Mouse (Mus musculus) lung, adult 2 months (tissue): ENCODE data around the gene Specc1.

Experiments used
- CTCF ChIP-seq: fragments of 200-500 bp; IDR thresholded peaks from 2 replicates; pipeline ENCODE4 v1.5.1; 2011; ENCODE audit warnings: mild to moderate bottlenecking, low read length, control low read depth; ENCODE audit not compliant: insufficient read depth
- POLR2A ChIP-seq: fragments of 200-500 bp; IDR thresholded peaks from 2 replicates; pipeline ENCODE4 v1.6.1; 2011; ENCODE audit warnings: low read depth, mild to moderate bottlenecking, control low read depth, low read length, borderline replicate concordance; ENCODE audit errors: extremely low read depth

DNA sequence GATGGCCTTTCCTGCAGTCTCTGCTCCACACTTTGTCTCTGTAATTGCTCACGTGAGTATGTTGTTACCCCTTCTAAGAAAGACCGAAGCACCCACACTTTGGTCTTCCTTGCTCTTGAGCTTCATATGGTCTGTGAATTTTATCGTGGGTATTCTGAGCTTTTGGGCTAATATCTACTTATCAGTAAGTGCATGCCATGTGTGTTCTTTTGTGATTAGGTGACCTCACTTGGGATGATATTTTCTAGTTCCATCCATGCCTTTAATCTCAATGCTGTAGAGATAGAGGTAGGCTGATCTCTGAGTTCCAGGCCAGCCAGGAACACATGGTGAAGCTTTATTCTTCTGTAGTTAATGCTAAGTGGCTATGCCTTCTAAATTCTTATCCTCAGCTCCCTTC lies 207.8 kb downstream of the Specc1 start:
- TF ChIP-seq POLR2A (no peak), CTCF (no peak)
